Mouse (Mus musculus) liver, adult 2 months (tissue): ENCODE data around the gene Spout1.

Experiments used
- CTCF ChIP-seq: fragments of 200-500 bp; IDR thresholded peaks from 2 replicates; pipeline ENCODE4 v1.5.1; 2011; ENCODE audit warnings: low read depth, low read length, control low read depth
- POLR2A ChIP-seq: fragments of 200-500 bp; IDR thresholded peaks from 2 replicates; pipeline ENCODE4 v1.6.1; 2011; ENCODE audit warnings: low read length, control low read depth; ENCODE audit not compliant: insufficient read depth; ENCODE audit errors: extremely low read depth

- TF ChIP-seq POLR2A: peak; percentile 94
- TF ChIP-seq CTCF: no peak
These were observed 6.8 kb downstream of the Spout1 start, which contains the start of gene Endog for GRCm38 (mm10) chr2:30171371-30171996.
